ENCODE assay signal across 23 mouse cellular contexts in genomic region chr9:71813565-71813964, GRCm38 (mm10). TPM values are rescaled to one million over a fixed set of nuclear protein-coding genes. Genes with fewer than 3 reads are reported as not detected.
DNase-seq lines count a peak whose midpoint lies in the region; ATAC-seq and TF ChIP-seq lines count a peak whose summit lies in the region.
"Had no signal": no experiment of that assay in that cellular context is flagged by ENCODE, and none has a peak within 500 bp of the region (broad histone marks: within the 10 kb centered on the region; RNA-seq: fewer than 3 reads in every experiment).

No protein-coding gene starts in this region.

- H3K36me3 ChIP-seq in midbrain, embryonic 11.5 days (ENCODE audit: control insufficient read depth, insufficient read depth, low read length): no peaks in the 10 kb centered on the region
- H3K36me3 ChIP-seq in midbrain, embryonic 13.5 days: no peaks in the 10 kb centered on the region
- H3K36me3 ChIP-seq: G1E had no signal

- H3K9ac ChIP-seq in midbrain, embryonic 11.5 days (ENCODE audit: low read length): no peak overlapping the region
- no peak overlapping the region for H3K9ac ChIP-seq in midbrain, embryonic 13.5 days (replicated peaks)

- H3K4me3 ChIP-seq in gastrocnemius, adult 2 months: no peak overlapping the region
- no peak overlapping the region for H3K4me3 ChIP-seq in midbrain, embryonic 11.5 days (ENCODE audit: low read depth, low read length)
- no peak overlapping the region for H3K4me3 ChIP-seq in midbrain, embryonic 13.5 days (replicated peaks)

- intact Hi-C loops in gastrocnemius, adult 2 months (cut with DNase I): no loop called here

- H3K9me3 ChIP-seq in midbrain, embryonic 11.5 days (ENCODE audit: control insufficient read depth, low read length): no peaks in the 10 kb centered on the region
- H3K9me3 ChIP-seq in midbrain, embryonic 13.5 days: no peaks in the 10 kb centered on the region
- H3K9me3 ChIP-seq: G1E had no signal

- no peak for TF ChIP-seq CTCF in gastrocnemius, adult 2 months (IDR thresholded peaks at IDR 0.05)

- no peaks in the 10 kb centered on the region for H3K4me1 ChIP-seq in midbrain, embryonic 11.5 days (ENCODE audit: control insufficient read depth, insufficient read depth, low read length)
- H3K4me1 ChIP-seq in midbrain, embryonic 13.5 days (replicated peaks): peaks cover 5% of the 10 kb centered on the region; the same call in 1 of the 2 replicates

- no peak for ATAC-seq in midbrain, embryonic 11.5 days (ENCODE audit: low FRiP score)
- ATAC-seq in midbrain, embryonic 13.5 days: no peak
- ATAC-seq: activated CD4-positive, CD25-positive, alpha-beta regulatory T cell, adult 4 months; CD4-positive, CD25-positive, alpha-beta regulatory T cell, adult 4 months; Patski had no signal

- DNase-seq in cerebellum, adult 9-10 months: peak; percentile 0
- DNase-seq in cerebellum, adult 8-10 months: no peak
- DNase-seq in gastrocnemius, adult 2 months: peak; percentile 8
- no peak for DNase-seq in gastrocnemius, postnatal 25 days
- peak; percentile 54 for DNase-seq in midbrain, embryonic 11.5 days (ENCODE audit: low spot score, missing footprints)
- peak; percentile 8 for DNase-seq in R1 (ENCODE audit: low read depth, low spot score)
- DNase-seq in spleen, postnatal 36 days (ENCODE audit: low spot score in 2 of 2): no peak
- DNase-seq: adrenal gland, adult 2 months; adrenal gland, adult 8-10 months; adrenal gland, postnatal 10 days; adrenal gland, postnatal 14 days; adrenal gland, postnatal 25 days; adrenal gland, postnatal 36 days; B cell, adult 2 months; cerebellum, adult 11 months; cerebellum, adult 11-12 months; cerebellum, adult 18-20 months had no signal

- no peaks in the 10 kb centered on the region; the same call in 1 of the 2 replicates for H3K27me3 ChIP-seq in midbrain, embryonic 11.5 days (ENCODE audit: control insufficient read depth, insufficient read depth, low read length)
- H3K27me3 ChIP-seq in midbrain, embryonic 13.5 days: 0 out of 2 replicates have a peak, but pooled peaks cover 2% of the 10 kb centered on the region
- H3K27me3 ChIP-seq: CH12.LX, Patski had no signal

- no peak overlapping the region for H3K4me2 ChIP-seq in midbrain, embryonic 11.5 days
- H3K4me2 ChIP-seq in midbrain, embryonic 13.5 days (replicated peaks): no peak overlapping the region

- no peak overlapping the region for H3K27ac ChIP-seq in gastrocnemius, adult 2 months
- H3K27ac ChIP-seq in midbrain, embryonic 11.5 days (ENCODE audit: low read depth, low read length): no peak overlapping the region
- no peak overlapping the region for H3K27ac ChIP-seq in midbrain, embryonic 13.5 days

- 94% methylated on average over 3 of the region's 3 CpGs for WGBS in midbrain, embryonic 11.5 days
- 85% methylated on average over 3 of the region's 3 CpGs for WGBS in midbrain, embryonic 13.5 days

RNA-seq across cellular contexts. Expression of gene Cgnl1, which starts 42.2 kb away (rescaled TPM):
- 1 to 10 TPM; 3.5 to 8.1 TPM for total RNA-seq in gastrocnemius, adult 2 months (2021)
- total RNA-seq in gastrocnemius, postnatal 25 days (2021): 10 to 100 TPM in 1 of 2 experiments, 1 to 10 TPM in 1; 6.6 to 12.2 TPM
- 4.2 and 4.6 TPM in 2 replicates for polyA plus RNA-seq in midbrain, embryonic 11.5 days (2014; fragmentation: Nextera tagmentation; extraction: Ambion mirVana)
- 4.6 and 4.8 TPM in 2 replicates for polyA plus RNA-seq in midbrain, embryonic 13.5 days (2015; fragmentation: Nextera tagmentation; extraction: Ambion mirVana)
- total RNA-seq: CH12.LX had no signal
- polyA plus RNA-seq: activated CD4-positive, CD25-positive, alpha-beta regulatory T cell, adult 4 months; CD4-positive, CD25-positive, alpha-beta regulatory T cell, adult 4 months had no signal

Comparison
In these comparisons a context has a peak if more than half of its experiments do, and no peak if none do; other contexts are left out.
1. DNase-seq: peak in cerebellum, adult 9-10 months (single experiment), gastrocnemius, adult 2 months (single experiment), midbrain, embryonic 11.5 days (single experiment) and R1 (single experiment); none in cerebellum, adult 8-10 months (single experiment), gastrocnemius, postnatal 25 days (single experiment) and spleen, postnatal 36 days (0 of 2).